Mouse (Mus musculus) intestine, embryonic 16.5 days (tissue): ENCODE measurements at regions not wholly inside any gene's neighbourhood (a gene's known extent, or its start where the extent isn't known, plus 50 kb on each side); places are given as distances from the start of the nearest gene placed in this dataset.

Source experiments
- ATAC-seq: fragments of 200-750 bp; cut with Nextera tagmentation; 2 replicates; pipeline ENCODE4 v1.8.0; 2017; ENCODE audit warnings: moderate TSS enrichment, moderate library complexity
- H3K27ac ChIP-seq: fragments of 300-500 bp; sonication (generic); 2 replicates; pipeline ENCODE4 v1.5.1; 2014; ENCODE audit warnings: mild to moderate bottlenecking, low read length
- H3K27me3 ChIP-seq: fragments of 300-500 bp; sonication (generic); replicated peaks from 2 replicates; pipeline ENCODE4 v1.6.1; 2014; ENCODE audit warnings: low read length, control low read depth, mixed read lengths; ENCODE audit not compliant: control insufficient read depth, insufficient read depth
- H3K36me3 ChIP-seq: fragments of 300-500 bp; sonication (generic); 2 replicates; pipeline ENCODE4 v1.6.1; 2014; ENCODE audit warnings: low read length, control low read depth; ENCODE audit not compliant: control insufficient read depth, insufficient read depth
- H3K4me1 ChIP-seq: fragments of 300-500 bp; sonication (generic); 2 replicates; pipeline ENCODE4 v1.6.1; 2014; ENCODE audit warnings: low read length, control low read depth, mixed read lengths; ENCODE audit not compliant: control insufficient read depth, insufficient read depth
- H3K4me2 ChIP-seq: fragments of 300-500 bp; sonication (generic); 2 replicates; pipeline ENCODE4 v1.6.1; 2014; ENCODE audit warnings: low read depth, low read length, control low read depth
- H3K4me3 ChIP-seq: fragments of 300-500 bp; sonication (generic); 2 replicates; pipeline ENCODE4 v1.5.1; 2014; ENCODE audit warnings: mild to moderate bottlenecking, low read length
- H3K9ac ChIP-seq: fragments of 300-500 bp; sonication (generic); 2 replicates; pipeline ENCODE4 v1.6.1; 2014; ENCODE audit warnings: low read depth, low read length
- H3K9me3 ChIP-seq: fragments of 300-500 bp; sonication (generic); 2 replicates; pipeline ENCODE4 v1.6.1; 2016; ENCODE audit warnings: low read length, control low read depth; ENCODE audit not compliant: control insufficient read depth
- WGBS: fragments of 180-500 bp; shearing (Covaris S2); extraction: QIAGEN DNeasy Blood & Tissue Kit; methylation state at CpG from one replicate; pipeline ENCODE4 v1.1.7; 2014; 5-methylcytosine and 5-hydroxymethylcytosine counted together

DNA sequence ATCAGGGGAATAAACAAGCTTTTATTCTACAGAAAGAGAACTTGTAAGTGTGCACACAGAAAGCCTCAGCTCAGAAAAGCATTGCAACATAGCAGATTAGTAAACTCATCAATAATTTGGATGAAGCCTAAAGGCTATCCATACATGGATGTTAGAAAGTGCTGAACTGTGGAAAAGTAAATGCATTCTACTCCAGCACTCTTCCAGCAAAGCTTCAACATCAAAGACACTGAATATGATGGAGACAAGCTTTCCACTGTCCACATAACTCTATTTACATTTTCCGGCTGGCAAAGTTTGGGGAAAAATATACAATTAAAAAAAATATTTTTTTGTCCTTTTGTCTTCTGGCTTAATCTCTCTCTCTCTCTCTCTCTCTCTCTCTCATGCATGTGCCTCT lies 69.7 kb downstream of the Slitrk6 start:
- H3K27me3 ChIP-seq = no peaks in the 10 kb centered on the region
- H3K9me3 ChIP-seq = no peaks in the 10 kb centered on the region
- H3K27ac ChIP-seq = no peak overlapping the region
- no peak for ATAC-seq
- H3K4me1 ChIP-seq = no peaks in the 10 kb centered on the region
- H3K4me2 ChIP-seq = no peak overlapping the region
- H3K36me3 ChIP-seq = no peaks in the 10 kb centered on the region
- no peak overlapping the region for H3K4me3 ChIP-seq
- H3K9ac ChIP-seq = no peak overlapping the region
- WGBS = 65% methylated on average over 1 of the region's 1 CpGs

DNA sequence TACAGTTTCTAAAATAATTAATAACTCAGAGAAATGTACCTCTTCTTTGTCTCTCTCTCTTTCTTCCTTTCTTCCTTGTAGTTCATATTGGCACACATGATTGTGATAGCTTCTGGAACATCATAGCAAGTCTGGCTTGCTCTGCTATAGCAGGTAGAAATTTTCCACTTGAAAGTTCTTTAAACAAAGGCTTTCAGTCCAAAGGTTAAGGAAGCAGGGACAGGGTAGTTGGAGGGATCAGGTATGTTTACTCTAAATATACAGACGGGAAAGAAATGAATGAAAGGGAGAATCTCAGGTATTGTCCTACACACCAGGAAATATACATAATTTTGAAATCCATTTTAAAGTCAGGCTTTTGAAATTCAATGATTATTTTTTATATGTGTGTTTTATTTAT lies 75.2 kb downstream of the Slitrk6 start:
- Histone ChIP-seq H3K27ac (no peak overlapping the region), H3K4me3 (no peak overlapping the region), H3K27me3 (no peaks in the 10 kb centered on the region), H3K36me3 (no peaks in the 10 kb centered on the region), H3K9me3 (no peaks in the 10 kb centered on the region), H3K9ac (no peak overlapping the region), H3K4me1 (no peaks in the 10 kb centered on the region), H3K4me2 (no peak overlapping the region)
- WGBS = 40% methylated on average over 1 of the region's 1 CpGs
- ATAC-seq = peak; percentile 70

GRCm38 (mm10) chr14:110665712-110666111 lies 89.2 kb downstream of the Slitrk6 start:
- Histone ChIP-seq H3K27me3 (no peaks in the 10 kb centered on the region), H3K27ac (no peak overlapping the region)
- peak; percentile 97 for ATAC-seq

DNA sequence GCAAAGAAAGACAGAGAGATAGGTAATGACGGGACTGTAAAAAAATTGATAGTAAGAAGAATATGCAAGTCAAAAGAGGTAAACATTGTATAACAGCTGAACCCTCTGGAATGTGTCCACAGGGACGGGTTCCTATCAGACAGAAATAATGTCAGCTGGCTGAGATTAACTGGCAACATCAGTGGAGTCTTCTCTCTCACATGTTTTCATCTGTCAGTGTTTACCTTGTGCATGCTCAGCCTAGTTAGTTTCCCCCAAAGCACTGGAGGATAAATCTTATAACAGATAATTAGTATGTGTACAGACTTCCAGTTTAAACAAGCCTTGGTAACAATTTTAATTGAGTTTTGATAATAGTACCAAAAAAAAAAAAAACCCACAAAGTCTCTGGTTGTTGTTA lies 91.7 kb downstream of the Slitrk6 start:
- H3K27ac ChIP-seq = no peak overlapping the region
- no peak overlapping the region for H3K4me3 ChIP-seq
- H3K4me1 ChIP-seq = no peaks in the 10 kb centered on the region
- H3K36me3 ChIP-seq = no peaks in the 10 kb centered on the region
- no peak for ATAC-seq
- 27% methylated on average over 2 of the region's 2 CpGs for WGBS
- H3K9me3 ChIP-seq = 0 out of 2 replicates have a peak, but pooled peaks cover 3% of the 10 kb centered on the region
- H3K4me2 ChIP-seq = no peak overlapping the region
- no peaks in the 10 kb centered on the region for H3K27me3 ChIP-seq
- no peak overlapping the region for H3K9ac ChIP-seq

More at GRCm38 (mm10) chr14:110665712-110666111, 89.2 kb downstream of the Slitrk6 start:
- no peak overlapping the region for H3K9ac ChIP-seq
- WGBS = 58% methylated on average over 1 of the region's 1 CpGs
- no peak overlapping the region for H3K4me2 ChIP-seq
- 0 out of 2 replicates have a peak, but pooled peaks cover 3% of the 10 kb centered on the region for H3K9me3 ChIP-seq
- H3K36me3 ChIP-seq = no peaks in the 10 kb centered on the region
- H3K4me3 ChIP-seq = no peak overlapping the region
- no peaks in the 10 kb centered on the region for H3K4me1 ChIP-seq

- Histone ChIP-seq H3K27ac (no peak overlapping the region), H3K9ac (no peak overlapping the region), H3K9me3 (no peaks in the 10 kb centered on the region), H3K4me1 (no peaks in the 10 kb centered on the region), H3K4me3 (no peak overlapping the region), H3K4me2 (no peak overlapping the region), H3K27me3 (no peaks in the 10 kb centered on the region), H3K36me3 (no peaks in the 10 kb centered on the region)
- WGBS = 77% methylated on average over 3 of the region's 3 CpGs
- no peak for ATAC-seq
Measured at GRCm38 (mm10) chr14:110634147-110634546, 120.8 kb downstream of the Slitrk6 start.

- Histone ChIP-seq H3K4me2 (no peak overlapping the region), H3K4me3 (no peak overlapping the region), H3K27ac (no peak overlapping the region), H3K4me1 (no peaks in the 10 kb centered on the region), H3K36me3 (no peaks in the 10 kb centered on the region), H3K9me3 (no peaks in the 10 kb centered on the region), H3K9ac (no peak overlapping the region), H3K27me3 (no peaks in the 10 kb centered on the region)
- WGBS = 62% methylated on average over 2 of the region's 2 CpGs
- ATAC-seq = no peak
Measured at GRCm38 (mm10) chr14:110623716-110624115, 131.2 kb downstream of the Slitrk6 start.

DNA sequence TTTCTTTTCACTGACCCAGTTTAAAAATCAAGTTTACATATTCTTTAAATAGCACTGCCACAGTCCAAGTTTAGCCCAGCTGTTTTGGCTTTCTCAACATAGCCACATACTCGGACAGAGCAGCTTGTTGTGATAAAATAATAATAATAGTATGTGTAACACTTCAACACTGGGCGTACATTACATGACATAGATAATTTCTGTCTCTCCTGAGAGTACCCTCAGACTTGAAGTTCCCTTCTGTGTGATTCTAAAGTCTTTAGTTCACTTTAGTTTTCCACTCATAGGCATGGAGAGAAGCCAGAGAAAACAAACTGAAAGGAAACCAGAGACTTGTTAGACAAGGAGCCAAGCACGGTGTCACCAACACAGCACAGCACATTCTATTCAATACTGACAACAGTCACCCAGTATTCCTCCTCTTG lies 136.4 kb downstream of the Slitrk6 start:
- peak; percentile 40; the same call in 1 of the 2 replicates for ATAC-seq

DNA sequence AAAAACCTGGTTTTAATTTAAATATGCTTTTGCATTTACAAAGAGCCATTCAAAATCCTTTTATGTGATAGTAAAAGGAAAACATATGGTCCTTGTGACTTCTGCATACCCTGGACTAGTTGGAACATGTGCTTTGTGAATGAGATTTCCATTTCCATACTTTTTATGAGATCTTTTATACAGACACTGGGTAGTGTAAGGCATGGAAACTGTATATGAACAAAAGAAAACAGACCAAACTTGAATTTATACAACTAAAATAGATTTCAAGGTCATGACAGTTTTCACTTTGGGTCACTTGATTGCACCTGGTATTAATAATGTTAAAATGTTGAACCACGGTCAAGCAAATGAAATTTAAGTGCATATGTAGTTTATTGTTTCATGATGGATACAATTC lies 138.5 kb downstream of the Slitrk6 start:
- Histone ChIP-seq H3K27me3 (no peaks in the 10 kb centered on the region), H3K4me1 (no peaks in the 10 kb centered on the region), H3K27ac (no peak overlapping the region), H3K9ac (no peak overlapping the region), H3K4me3 (no peak overlapping the region), H3K4me2 (no peak overlapping the region), H3K9me3 (no peaks in the 10 kb centered on the region), H3K36me3 (no peaks in the 10 kb centered on the region)
- WGBS = 82% methylated on average over 1 of the region's 1 CpGs
- no peak for ATAC-seq

More for the DNA sequence above, 136.4 kb downstream of the Slitrk6 start:
- no peaks in the 10 kb centered on the region for H3K4me1 ChIP-seq
- no peak overlapping the region for H3K4me2 ChIP-seq
- no peaks in the 10 kb centered on the region for H3K9me3 ChIP-seq
- 48% methylated on average over 3 of the region's 3 CpGs for WGBS
- no peak overlapping the region for H3K4me3 ChIP-seq
- 0 out of 2 replicates have a peak overlapping the region, but pooled peaks have one; percentile 1 for H3K27ac ChIP-seq
- no peaks in the 10 kb centered on the region for H3K36me3 ChIP-seq
- H3K27me3 ChIP-seq = no peaks in the 10 kb centered on the region
- no peak overlapping the region for H3K9ac ChIP-seq

DNA sequence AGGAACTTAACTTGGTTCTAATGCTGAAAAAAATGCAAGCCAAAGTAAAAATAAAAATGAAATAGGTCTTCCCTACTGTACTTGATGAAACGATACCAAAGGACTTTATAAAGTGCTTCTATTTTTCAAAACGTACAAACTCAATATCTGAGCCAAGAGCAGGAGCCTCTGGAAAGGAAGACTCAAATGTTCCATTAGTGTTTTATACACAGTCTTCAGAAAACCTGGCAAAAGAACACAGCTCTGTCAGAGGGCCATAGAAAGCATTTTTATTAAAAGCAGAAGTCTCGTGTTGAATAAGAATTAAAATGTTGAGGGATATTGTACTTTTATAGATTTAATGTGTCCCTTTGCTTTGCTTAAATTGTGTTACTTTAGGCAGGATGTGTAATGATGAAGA lies 174.6 kb downstream of the Slitrk6 start:
- H3K27ac ChIP-seq = no peak overlapping the region
- no peak for ATAC-seq
- H3K36me3 ChIP-seq = no peaks in the 10 kb centered on the region
- 43% methylated on average over 3 of the region's 3 CpGs for WGBS
- no peak overlapping the region for H3K9ac ChIP-seq
- no peaks in the 10 kb centered on the region for H3K4me1 ChIP-seq
- no peak overlapping the region for H3K4me2 ChIP-seq
- no peak overlapping the region for H3K4me3 ChIP-seq
- H3K27me3 ChIP-seq = no peaks in the 10 kb centered on the region
- no peaks in the 10 kb centered on the region for H3K9me3 ChIP-seq

- no peak overlapping the region for H3K4me3 ChIP-seq
- H3K27me3 ChIP-seq = no peaks in the 10 kb centered on the region
- H3K4me2 ChIP-seq = no peak overlapping the region
- H3K9me3 ChIP-seq = no peaks in the 10 kb centered on the region
- H3K9ac ChIP-seq = no peak overlapping the region
- H3K27ac ChIP-seq = no peak overlapping the region
- ATAC-seq = no peak
- H3K4me1 ChIP-seq = no peaks in the 10 kb centered on the region
- WGBS = 97% methylated on average over 2 of the region's 2 CpGs
- no peaks in the 10 kb centered on the region for H3K36me3 ChIP-seq
Measured at GRCm38 (mm10) chr14:110570717-110571116, 184.2 kb downstream of the Slitrk6 start.
